Mouse (Mus musculus) cerebral cortex, adult 2 months (tissue): ENCODE measurements around the gene Dspp.

Experiments used
- WGBS: fragments of 180-500 bp; shearing (Covaris S2); methylation state at CpG from one replicate; pipeline ENCODE4 v1.1.7; 2018; 5-methylcytosine and 5-hydroxymethylcytosine counted together

Gene Dspp

DNA sequence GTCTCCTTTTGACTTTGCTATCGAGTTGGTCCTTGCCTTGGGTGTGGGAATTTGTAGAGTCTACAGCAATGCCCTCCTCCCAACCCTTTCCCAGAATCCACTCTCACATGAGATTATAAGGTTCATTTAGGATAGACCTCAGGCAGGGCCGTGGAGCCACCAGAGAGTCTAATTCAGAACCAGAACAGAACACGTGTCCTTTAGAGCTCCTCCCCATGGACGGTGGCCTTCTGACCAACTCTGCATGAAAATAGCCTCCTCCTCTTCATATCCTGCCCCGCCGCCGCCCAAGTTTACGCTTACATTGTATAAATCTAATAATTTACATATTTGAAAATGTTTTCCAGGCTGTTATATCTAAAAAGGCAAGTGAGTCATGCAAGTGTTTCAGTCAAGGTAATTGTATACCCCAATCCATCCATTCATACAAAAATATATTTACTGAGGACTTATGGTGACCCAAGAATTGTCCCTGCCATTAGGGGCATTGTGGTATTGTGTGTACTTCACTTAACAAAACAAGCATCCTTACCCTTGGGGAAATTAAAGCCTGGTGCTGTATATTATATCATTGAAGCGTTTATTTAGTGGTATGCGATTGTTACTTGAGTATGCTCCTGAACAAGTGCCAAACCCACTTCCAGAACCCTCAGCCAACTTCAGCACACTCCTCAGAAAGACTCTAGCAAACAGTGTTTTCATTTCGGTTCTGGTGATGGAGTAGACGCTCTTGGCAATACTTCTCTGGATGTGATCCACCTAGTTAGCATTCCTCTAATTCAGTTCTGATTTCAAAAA is 30.8 kb downstream of the Dspp start:
- 70% methylated on average over 12 of the region's 12 CpGs for WGBS

- 57% methylated on average over 5 of the region's 5 CpGs for WGBS
Observed at GRCm38 (mm10) chr5:104202351-104202750, 31.8 kb downstream of the Dspp start, which contains the start of gene Dmp1. Gene Dmp1 (plus strand): TSS chr5:104202613.

GRCm38 (mm10) chr5:104212531-104212930 is 42.0 kb downstream of the Dspp start:
- whole genome bisulfite sequencing, result 88% methylated on average over 11 of the region's 11 CpGs

GRCm38 (mm10) chr5:104218926-104219325 is 48.4 kb downstream of the Dspp start:
- 20% methylated on average over 5 of the region's 5 CpGs for WGBS

DNA sequence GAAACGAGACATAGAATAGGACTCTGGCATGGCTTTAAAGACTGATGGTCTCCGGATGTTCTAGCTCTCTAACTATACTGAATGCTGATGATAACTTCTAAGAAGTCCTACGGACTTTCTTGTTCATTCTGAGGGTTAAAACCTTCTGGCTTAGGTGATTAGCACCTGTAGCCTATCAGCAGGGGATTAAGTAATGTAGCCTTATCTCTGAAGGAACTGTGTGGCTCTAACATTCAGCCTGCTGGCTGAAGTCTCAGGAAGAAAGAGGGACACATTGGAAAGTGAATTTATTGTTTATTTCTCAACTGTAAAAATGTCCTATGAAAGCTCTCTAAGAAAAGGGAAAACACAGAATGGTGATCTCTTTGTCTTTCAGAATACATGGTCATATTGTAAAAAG is 53.8 kb downstream of the Dspp start:
- WGBS, result 89% methylated on average over 3 of the region's 3 CpGs

GRCm38 (mm10) chr5:104228497-104228896 is 58.0 kb downstream of the Dspp start:
- WGBS, result 73% methylated on average over 1 of the region's 1 CpGs
